Mouse (Mus musculus): ENCODE measurements around the gene Olfr281. TPM values are rescaled to one million over a fixed set of nuclear protein-coding genes. Genes with fewer than 3 reads are reported as not detected.

Olfr281 gene
- polyA plus RNA-seq, 1 experiment from 2014 or later = not detected

DNA sequence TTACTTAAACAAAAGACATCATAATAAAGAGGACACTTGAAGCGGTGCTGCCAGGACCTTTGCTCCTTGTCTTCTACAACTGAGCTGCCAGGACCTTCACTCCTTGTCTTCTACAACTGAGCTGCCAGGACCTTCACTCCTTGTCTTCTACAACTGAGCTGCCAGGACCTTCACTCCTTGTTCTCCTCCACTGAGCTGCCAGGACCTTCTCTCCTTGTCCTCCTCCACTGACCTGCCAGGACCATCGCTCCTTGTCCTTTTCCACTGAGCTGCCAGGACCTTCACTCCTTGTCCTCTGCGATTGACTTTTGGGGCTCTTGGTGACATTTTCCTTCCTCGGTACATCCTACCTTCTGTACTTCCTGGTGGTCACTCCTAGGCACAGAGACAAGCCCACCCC lies 3.9 kb upstream of the Olfr281 start:
- H3K27me3 ChIP-seq (replicated peaks; ENCODE audit: control insufficient read depth, insufficient read depth, low read length) = no peaks in the 10 kb centered on the region
- H3K9ac ChIP-seq (ENCODE audit: low read depth, low read length) = no peak overlapping the region
- H3K4me3 ChIP-seq (ENCODE audit: low read depth, low read length) = no peak overlapping the region
- H3K27ac ChIP-seq (ENCODE audit: low read depth, low read length) = no peak overlapping the region
- H3K4me2 ChIP-seq (replicated peaks; ENCODE audit: low read depth) = no peak overlapping the region
- no peak for TF ChIP-seq CTCF (IDR thresholded peaks at IDR 0.05; ENCODE audit: low read depth)
- no peaks in the 10 kb centered on the region for H3K4me1 ChIP-seq (replicated peaks; ENCODE audit: control insufficient read depth, insufficient read depth, low read length)
- no peaks in the 10 kb centered on the region for H3K36me3 ChIP-seq (ENCODE audit: control insufficient read depth, insufficient read depth)
- H3K9me3 ChIP-seq (ENCODE audit: control insufficient read depth) = no peaks in the 10 kb centered on the region
- ATAC-seq = no peak
- 62% methylated on average over 4 of the region's 4 CpGs for WGBS

DNA sequence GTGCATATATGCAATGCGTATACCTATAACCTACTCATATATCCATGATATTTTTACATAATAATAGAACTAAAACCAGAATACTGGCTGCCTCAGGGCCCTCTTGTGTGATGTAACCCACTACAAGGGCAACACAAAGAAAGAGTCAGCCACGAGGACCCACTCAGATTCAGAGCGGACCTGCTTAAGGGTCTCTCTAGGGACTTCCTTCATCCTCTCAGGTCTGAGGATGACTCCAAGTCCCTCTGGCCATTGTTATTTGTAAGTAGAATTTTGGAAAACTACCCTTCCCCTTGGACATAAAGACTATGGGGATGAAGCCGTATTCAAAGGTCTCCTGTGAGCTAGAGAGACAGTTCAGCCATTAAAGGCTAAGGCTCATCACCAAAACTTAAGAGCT lies 17.2 kb downstream of the Olfr281 start, which contains the start of gene OR5BS1P:
OR5BS1P (plus strand) TSS at position 301 of the 400 bp plus-strand sequence.
- no peak within 1 kb of the TSS for H3K27ac ChIP-seq (ENCODE audit: low read depth, low read length)
- no peak for TF ChIP-seq CTCF (IDR thresholded peaks at IDR 0.05; ENCODE audit: low read depth)
- 0 out of 2 replicates have a peak, but pooled peaks cover 10% of the 10 kb centered on the region for H3K27me3 ChIP-seq (replicated peaks; ENCODE audit: control insufficient read depth, insufficient read depth, low read length)
- no peak for ATAC-seq
- H3K4me3 ChIP-seq (ENCODE audit: low read depth, low read length) = no peak within 1 kb of the TSS
- WGBS = 86% methylated on average over 4 of the region's 4 CpGs
- no peaks in the 10 kb centered on the region for H3K9me3 ChIP-seq (ENCODE audit: control insufficient read depth)
- H3K4me1 ChIP-seq (replicated peaks; ENCODE audit: control insufficient read depth, insufficient read depth, low read length) = no peaks in the 10 kb centered on the region
- H3K4me2 ChIP-seq (replicated peaks; ENCODE audit: low read depth) = no peak within 1 kb of the TSS
- H3K9ac ChIP-seq (ENCODE audit: low read depth, low read length) = no peak within 1 kb of the TSS
- H3K36me3 ChIP-seq (ENCODE audit: control insufficient read depth, insufficient read depth) = no peaks in the 10 kb centered on the region

DNA sequence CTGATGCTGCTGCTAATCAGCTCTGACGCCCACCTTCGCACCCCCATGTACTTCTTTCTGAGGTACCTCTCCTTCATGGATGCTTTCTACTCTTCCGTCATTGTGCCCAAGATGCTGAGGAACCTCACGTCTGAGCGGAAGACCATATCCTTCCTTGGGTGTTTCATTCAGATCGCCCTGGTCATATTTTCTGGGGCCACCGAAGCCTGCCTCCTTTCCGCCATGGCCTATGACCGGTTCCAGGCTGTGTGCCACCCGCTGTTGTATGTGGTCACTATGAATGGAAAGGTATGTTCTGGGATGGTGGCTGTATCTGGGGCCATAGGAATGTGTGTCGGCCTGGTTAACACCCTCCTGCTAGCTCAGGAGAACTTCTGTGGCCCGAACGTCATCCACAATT lies 19.2 kb downstream of the Olfr281 start:
- no peak for ATAC-seq
- no peaks in the 10 kb centered on the region for H3K4me1 ChIP-seq (replicated peaks; ENCODE audit: control insufficient read depth, insufficient read depth, low read length)

DNA sequence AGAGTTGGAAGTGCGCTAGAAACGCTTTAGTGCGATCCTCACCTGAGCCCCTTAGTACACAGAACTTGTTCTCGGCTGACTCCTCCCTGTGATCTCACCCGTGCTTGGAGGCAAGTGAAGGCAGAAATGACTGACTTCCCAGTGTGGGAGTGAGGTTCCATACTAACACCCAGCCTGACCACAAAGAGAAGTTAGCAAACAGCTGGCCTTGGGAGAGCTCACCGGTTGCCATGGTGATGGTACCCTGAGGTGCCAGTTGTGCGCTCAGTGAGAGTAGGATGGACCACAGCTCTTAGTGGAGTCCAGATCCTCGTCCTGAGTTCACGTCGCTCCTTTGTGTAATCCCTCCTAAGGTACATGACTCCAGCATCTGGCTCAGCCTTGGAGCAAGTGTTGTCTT lies 22.6 kb downstream of the Olfr281 start:
- no peaks in the 10 kb centered on the region for H3K9me3 ChIP-seq (ENCODE audit: control insufficient read depth)
- no peaks in the 10 kb centered on the region for H3K4me1 ChIP-seq (replicated peaks; ENCODE audit: control insufficient read depth, insufficient read depth, low read length)
- H3K27me3 ChIP-seq (replicated peaks; ENCODE audit: control insufficient read depth, insufficient read depth, low read length) = 0 out of 2 replicates have a peak, but pooled peaks cover 10% of the 10 kb centered on the region
- H3K4me2 ChIP-seq (replicated peaks; ENCODE audit: low read depth) = no peak overlapping the region
- H3K27ac ChIP-seq (ENCODE audit: low read depth, low read length) = no peak overlapping the region
- WGBS = 73% methylated on average over 10 of the region's 10 CpGs
- no peak overlapping the region for H3K9ac ChIP-seq (ENCODE audit: low read depth, low read length)
- no peak for ATAC-seq
- H3K4me3 ChIP-seq (ENCODE audit: low read depth, low read length) = no peak overlapping the region
- no peaks in the 10 kb centered on the region for H3K36me3 ChIP-seq (ENCODE audit: control insufficient read depth, insufficient read depth)
- no peak for TF ChIP-seq CTCF (IDR thresholded peaks at IDR 0.05; ENCODE audit: low read depth)

More for the DNA sequence above, 19.2 kb downstream of the Olfr281 start:
- 93% methylated on average over 13 of the region's 13 CpGs for WGBS
- H3K9ac ChIP-seq (ENCODE audit: low read depth, low read length) = no peak overlapping the region
- H3K27ac ChIP-seq (ENCODE audit: low read depth, low read length) = no peak overlapping the region
- no peak for TF ChIP-seq CTCF (IDR thresholded peaks at IDR 0.05; ENCODE audit: low read depth)
- no peaks in the 10 kb centered on the region for H3K9me3 ChIP-seq (ENCODE audit: control insufficient read depth)
- 0 out of 2 replicates have a peak, but pooled peaks cover 7% of the 10 kb centered on the region for H3K27me3 ChIP-seq (replicated peaks; ENCODE audit: control insufficient read depth, insufficient read depth, low read length)
- H3K4me3 ChIP-seq (ENCODE audit: low read depth, low read length) = no peak overlapping the region
- no peak overlapping the region for H3K4me2 ChIP-seq (replicated peaks; ENCODE audit: low read depth)
- no peaks in the 10 kb centered on the region for H3K36me3 ChIP-seq (ENCODE audit: control insufficient read depth, insufficient read depth)

DNA sequence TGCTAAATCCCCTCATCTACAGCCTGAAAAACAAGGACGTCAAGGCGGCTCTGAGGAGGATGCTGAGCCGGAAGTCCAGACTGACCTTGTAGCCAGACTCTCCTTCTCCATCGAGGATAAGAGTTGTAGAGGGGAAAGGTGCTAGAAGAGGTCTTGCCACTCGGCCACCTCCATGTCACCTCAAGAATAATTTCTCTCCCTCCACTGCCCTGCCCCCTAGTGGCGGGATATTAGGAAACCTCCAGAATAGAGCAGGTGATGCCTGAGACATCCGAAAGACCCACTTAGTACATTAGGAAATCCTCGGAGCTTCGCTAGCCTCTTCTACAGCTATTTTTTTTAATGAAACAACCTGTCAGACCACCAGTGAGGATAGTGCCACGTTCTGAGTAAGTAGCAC lies 23.0 kb downstream of the Olfr281 start:
- Histone ChIP-seq H3K9me3 (ENCODE audit: control insufficient read depth) (no peaks in the 10 kb centered on the region), H3K27me3 (replicated peaks; ENCODE audit: control insufficient read depth, insufficient read depth, low read length) (0 out of 2 replicates have a peak, but pooled peaks cover 10% of the 10 kb centered on the region), H3K9ac (ENCODE audit: low read depth, low read length) (no peak overlapping the region), H3K4me1 (replicated peaks; ENCODE audit: control insufficient read depth, insufficient read depth, low read length) (no peaks in the 10 kb centered on the region), H3K4me3 (ENCODE audit: low read depth, low read length) (no peak overlapping the region), H3K4me2 (replicated peaks; ENCODE audit: low read depth) (no peak overlapping the region), H3K27ac (ENCODE audit: low read depth, low read length) (no peak overlapping the region), H3K36me3 (ENCODE audit: control insufficient read depth, insufficient read depth) (no peaks in the 10 kb centered on the region)
- WGBS = 47% methylated on average over 10 of the region's 10 CpGs
- peak; percentile 80 for TF ChIP-seq CTCF (IDR thresholded peaks at IDR 0.05; ENCODE audit: low read depth)
- no peak for ATAC-seq

DNA sequence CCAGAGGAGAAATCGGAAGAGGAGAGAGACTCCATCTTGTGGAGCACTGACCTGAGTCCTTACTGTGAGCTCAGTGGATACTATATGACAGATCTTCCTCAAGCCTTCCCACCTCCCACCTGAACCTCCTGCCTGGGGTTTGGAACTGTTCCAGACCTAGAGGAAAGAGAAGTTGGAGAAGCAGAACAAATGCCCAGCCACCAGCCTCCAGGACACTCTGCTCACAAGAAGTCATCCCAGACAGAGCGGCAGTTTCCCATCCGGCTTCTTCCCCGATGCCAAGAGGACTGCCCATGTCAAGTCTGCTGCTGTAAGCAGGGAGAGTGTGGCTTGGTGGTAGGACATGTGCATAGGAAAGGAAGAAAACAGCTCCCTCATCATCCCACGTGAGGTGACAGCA lies 23.9 kb downstream of the Olfr281 start:
- TF ChIP-seq CTCF (IDR thresholded peaks at IDR 0.05; ENCODE audit: low read depth) = no peak
- Histone ChIP-seq H3K9ac (ENCODE audit: low read depth, low read length) (no peak overlapping the region), H3K9me3 (ENCODE audit: control insufficient read depth) (no peaks in the 10 kb centered on the region), H3K27me3 (replicated peaks; ENCODE audit: control insufficient read depth, insufficient read depth, low read length) (0 out of 2 replicates have a peak, but pooled peaks cover 10% of the 10 kb centered on the region), H3K4me2 (replicated peaks; ENCODE audit: low read depth) (no peak overlapping the region), H3K36me3 (ENCODE audit: control insufficient read depth, insufficient read depth) (no peaks in the 10 kb centered on the region), H3K27ac (ENCODE audit: low read depth, low read length) (no peak overlapping the region), H3K4me3 (ENCODE audit: low read depth, low read length) (no peak overlapping the region), H3K4me1 (replicated peaks; ENCODE audit: control insufficient read depth, insufficient read depth, low read length) (no peaks in the 10 kb centered on the region)
- ATAC-seq = no peak
- 74% methylated on average over 5 of the region's 5 CpGs for WGBS

Data from intestine, postnatal 0 days (tissue).